Mouse (Mus musculus) brain, embryonic 14.5 days (tissue): Measurements from ENCODE around the gene Pigf.

Source experiments
- CTCF ChIP-seq: fragments of 200-500 bp; IDR thresholded peaks from 2 replicates; pipeline ENCODE4 v1.5.1; 2012; ENCODE audit warnings: inconsistent platforms, mild to moderate bottlenecking, moderate library complexity, borderline replicate concordance; ENCODE audit not compliant: insufficient read depth, insufficient read length; ENCODE audit errors: extremely low read depth
- POLR2A ChIP-seq: fragments of 200-500 bp; IDR thresholded peaks from 2 replicates; pipeline ENCODE4 v1.6.1; 2012; ENCODE audit warnings: mild to moderate bottlenecking, inconsistent platforms, borderline replicate concordance; ENCODE audit not compliant: poor library complexity, insufficient read depth, insufficient read length, severe bottlenecking; ENCODE audit errors: extremely low read depth

DNA sequence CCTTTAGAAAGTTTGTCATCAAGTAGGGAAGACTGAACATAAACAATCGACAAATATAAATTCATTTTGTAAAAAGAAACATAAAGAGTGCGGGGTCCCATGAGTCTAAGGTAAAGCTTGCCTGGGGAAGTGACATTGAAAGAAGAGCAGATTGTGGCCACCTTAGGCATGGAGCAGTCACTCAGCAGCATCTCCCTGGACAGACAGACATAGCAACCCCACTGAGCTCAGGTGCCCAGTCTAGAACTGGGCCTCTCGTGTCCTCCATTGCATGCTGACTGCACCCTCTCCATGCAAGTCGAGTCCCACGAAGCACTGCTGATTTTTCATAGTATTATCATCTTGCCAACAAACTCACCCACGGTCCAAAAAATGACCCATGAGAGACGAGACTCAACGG is 19.6 kb upstream of the Pigf start:
- TF ChIP-seq POLR2A (no peak), CTCF (no peak)
